Mouse (Mus musculus) cerebellum, adult 2 months (tissue): ENCODE data around the gene Dll1.

Experiments used
- CTCF ChIP-seq: fragments of 200-500 bp; IDR thresholded peaks from 2 replicates; pipeline ENCODE4 v1.5.1; 2011; ENCODE audit warnings: low read depth, mild to moderate bottlenecking, control low read depth, low read length, moderate library complexity, borderline replicate concordance; ENCODE audit not compliant: insufficient read depth
- POLR2A ChIP-seq: fragments of 200-500 bp; IDR thresholded peaks from 2 replicates; pipeline ENCODE4 v1.6.1; 2011; ENCODE audit warnings: low read length, control low read depth, borderline replicate concordance; ENCODE audit not compliant: insufficient read depth

GRCm38 (mm10) chr17:15375701-15376493, 775 bp downstream of the Dll1 start:
- TF ChIP-seq CTCF (no peak), POLR2A (no peak)
